Mouse (Mus musculus) left cerebral cortex, adult 18-20 months (tissue): ENCODE results near the gene Gm42906. TPM values are rescaled to one million over a fixed set of nuclear protein-coding genes. Genes with fewer than 3 reads are reported as not detected.

Experiments used
- DNase-seq, 2 experiments: peaks; one replicate each; pipeline ENCODE4 v3.0.0; 2021 to 2022; ENCODE audit warnings: low spot score in 2 of 2, mixed read lengths in 1 of 2
- total RNA-seq, 2 experiments: library from RNA; stranded (reverse); gene quantifications; 2 replicates each; pipeline ENCODE4 v1.2.3; 2021

Gm42906 gene
- total RNA-seq, 2 experiments from 2014 or later = 1.1 TPM; not detected in 1

DNA sequence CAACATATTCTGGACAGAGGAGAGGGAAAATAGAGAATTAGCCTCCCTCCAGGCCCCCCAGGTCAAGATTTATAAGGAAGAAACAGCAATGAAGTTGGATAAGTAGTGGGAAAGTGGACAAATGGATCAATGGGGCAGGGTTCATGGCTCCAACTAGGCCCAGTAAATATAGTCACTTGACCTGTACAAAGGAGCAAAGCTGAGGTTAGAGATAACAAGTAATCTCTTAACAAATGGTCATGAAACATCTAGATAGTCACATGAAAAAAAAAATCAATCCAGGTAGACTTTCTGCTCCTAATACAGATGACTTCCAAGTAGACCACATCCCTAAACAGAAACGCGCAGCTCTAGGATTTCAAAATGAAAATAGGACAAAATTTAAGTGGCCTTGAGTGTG lies 350.0 kb downstream of the Gm42906 start:
- DNase-seq = no peak

DNA sequence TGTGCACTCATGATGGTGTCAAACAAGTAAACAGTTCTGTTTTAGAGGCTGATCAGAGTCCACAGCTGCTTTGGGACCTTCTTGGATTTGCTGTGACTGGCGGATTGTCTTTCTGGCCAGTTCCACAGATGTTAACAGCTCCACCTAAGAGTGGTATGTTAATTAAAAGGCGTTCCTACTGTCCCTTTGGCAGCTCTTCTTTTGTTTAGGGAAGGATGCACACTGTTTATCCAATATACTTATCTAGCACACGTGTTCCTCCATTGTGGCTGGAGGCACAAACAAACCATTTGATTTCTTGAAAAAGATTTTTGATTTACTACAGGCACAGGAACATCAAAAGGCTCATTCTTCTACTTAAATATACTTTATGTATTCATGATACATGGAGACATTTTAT lies 351.0 kb downstream of the Gm42906 start:
- DNase-seq = no peak

DNA sequence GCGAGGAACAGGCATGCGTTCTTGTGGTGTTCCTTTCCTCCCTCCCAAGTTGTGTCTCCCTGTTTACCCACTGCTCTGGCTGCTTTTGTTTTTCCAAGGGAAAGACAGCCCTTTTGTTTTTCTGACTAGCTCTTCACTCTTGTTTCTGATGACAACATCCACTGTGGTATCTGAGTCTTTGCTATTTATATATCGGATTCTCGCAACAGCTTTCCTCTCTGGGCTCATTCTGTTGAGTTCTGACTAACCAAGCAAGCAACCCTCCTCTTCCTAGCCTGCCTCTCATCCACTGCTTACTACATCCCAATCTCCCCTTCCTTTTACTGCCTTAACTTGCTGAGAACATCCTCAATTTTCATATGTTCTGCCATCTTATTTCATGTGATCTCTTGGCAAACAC lies 353.7 kb downstream of the Gm42906 start:
- DNase-seq = no peak

DNA sequence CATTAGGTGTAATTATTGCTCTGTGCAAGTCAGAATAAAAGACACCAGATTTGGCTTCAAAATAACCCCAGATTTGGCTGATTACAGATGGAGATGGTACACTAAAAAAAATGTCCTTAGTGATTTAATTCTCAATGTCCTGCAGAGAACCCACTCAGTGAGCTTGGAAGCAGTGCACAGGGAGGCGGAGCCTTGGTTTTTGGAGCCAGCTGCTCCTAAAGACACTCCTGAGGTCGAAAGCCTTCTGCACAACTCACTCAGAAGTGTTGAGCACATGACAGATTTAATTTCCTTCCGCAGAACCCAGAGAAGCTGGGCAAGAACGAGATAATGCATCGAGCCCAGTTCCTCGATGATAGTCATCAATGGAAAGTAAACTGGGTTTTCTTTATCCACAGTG lies 356.5 kb downstream of the Gm42906 start:
- DNase-seq = no peak

DNA sequence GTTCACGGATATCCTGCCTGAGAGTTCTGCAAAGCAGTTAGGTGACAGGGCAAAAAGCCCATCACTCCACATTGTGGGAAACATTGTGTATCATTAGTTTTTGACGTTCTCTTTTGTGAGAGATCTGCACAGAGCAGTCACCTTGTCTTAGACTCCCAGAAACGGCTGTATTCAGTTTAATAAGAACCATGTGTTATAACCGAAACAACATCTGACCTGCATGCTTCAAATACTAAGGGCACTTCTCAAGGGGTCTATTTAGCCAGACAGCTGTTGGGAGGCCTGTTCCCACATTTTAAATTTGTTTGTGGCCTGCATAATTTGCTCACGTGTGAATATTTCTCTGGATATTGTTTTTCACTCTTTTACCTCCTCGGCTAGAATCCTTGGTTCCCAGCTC lies 357.1 kb downstream of the Gm42906 start:
- DNase-seq = no peak

DNA sequence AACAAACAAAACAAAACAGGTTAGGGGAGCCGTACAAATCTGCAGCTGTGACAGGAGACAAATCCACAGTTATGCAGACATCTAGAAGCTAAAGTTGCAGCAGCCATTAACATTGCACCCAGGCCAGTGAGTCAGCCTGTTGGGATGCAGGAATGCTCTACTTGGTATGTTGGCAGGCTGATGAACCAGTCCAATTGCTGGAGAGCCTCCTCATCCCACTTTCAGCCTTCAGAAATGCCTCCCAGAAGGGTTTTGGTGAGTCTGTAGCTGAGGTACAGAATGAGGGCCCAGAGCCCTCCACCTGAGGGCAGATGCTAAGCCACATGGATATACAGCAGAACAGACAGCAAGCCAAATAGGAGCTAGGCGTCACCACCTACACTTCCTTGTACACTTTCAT lies 358.4 kb downstream of the Gm42906 start:
- peak in 1 of 2 experiments; percentile 29 for DNase-seq

DNA sequence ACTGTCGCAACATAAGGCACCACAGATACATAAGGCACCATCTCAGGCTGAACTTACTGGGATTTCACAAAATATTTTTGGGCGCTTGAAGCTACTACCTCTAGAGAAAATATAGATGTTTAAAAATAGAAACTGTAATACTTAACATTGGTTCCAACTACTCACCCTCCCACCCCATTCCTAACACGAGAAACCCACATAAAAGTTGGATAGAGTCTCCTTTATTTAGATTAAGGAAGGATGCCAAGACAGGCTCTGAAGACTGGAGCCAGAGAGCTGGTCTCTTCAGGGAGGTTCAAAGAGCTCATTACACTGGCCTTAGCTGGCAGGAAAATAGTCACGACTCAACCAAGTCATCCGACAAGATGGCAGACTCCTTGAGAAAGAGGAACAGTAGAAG lies 361.9 kb downstream of the Gm42906 start:
- no peak for DNase-seq

DNA sequence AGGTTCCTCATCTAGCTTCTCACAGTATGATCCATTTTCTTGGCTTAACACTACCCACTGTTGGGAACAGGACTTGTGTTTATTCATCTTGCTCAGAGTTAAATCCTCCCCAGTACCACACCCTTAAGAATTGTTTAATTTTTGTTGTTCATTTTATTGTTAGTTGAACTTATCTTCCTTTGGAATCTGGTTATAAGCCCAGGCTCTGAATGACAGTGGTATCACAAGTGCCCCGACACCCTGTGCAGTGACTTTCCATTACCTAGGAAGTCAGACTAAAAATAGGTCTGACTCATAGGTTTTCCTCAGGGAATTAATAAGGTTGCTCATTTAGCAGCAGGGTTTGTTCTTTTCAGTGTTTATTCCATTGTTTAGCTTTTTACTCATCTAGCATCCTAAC lies 362.7 kb downstream of the Gm42906 start:
- no peak for DNase-seq

DNA sequence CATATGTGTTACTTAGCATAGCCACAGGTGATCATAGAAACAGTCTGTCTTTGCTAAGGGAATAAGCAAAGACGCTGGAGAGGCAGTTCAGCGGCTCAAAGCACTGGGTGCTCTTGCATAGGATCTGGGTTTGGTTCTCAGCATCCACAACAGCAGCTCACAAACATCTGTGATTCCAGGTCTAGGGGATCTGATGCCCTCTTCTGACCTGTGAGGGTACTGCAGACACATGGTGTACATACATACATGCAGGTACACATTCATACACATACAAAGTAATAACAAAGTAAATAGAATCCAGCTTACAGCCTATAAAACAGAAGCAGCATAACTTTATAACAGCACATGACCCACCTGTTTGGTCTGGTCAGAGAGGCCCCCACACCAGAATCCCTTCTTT lies 366.0 kb downstream of the Gm42906 start:
- DNase-seq = no peak

DNA sequence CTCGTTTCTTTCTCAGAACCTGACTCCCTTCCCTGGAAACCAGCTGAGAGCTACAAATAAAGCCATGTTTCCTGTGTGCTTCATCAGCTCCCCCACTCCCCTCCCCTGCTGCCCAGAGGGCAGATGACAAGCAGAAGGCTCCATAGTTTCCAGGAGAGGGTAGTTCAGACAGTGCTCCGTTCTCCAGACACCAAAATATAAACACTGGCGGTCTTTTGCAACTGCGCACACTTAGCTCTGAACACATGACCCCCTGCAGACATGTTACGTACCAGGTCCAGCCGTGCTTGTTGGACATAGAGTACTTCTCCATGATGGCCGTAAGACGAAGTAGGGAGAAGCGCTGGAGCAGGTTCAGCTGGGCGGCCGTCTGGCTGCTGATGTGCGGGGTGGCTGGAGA lies 367.5 kb downstream of the Gm42906 start:
- DNase-seq = no peak

DNA sequence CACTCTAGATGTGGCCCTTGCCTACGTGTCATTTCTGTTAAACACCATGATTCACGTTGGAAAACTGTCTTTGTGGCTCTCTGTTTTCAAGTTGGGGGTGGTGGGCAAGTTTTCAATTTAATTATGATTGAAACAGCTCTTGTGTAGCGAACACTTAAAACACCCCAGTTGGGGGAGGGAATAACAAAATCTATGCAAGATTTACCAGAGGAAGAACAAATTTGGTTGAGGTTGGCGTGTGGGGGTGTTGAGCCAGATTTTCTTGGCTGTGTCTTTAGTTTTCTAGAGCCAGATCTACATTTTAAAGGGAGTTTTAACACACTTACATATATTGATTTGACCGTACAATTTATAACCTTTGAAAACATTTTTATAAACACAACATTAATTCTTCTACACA lies 368.2 kb downstream of the Gm42906 start:
- peak; percentile 47 to 69 for DNase-seq

DNA sequence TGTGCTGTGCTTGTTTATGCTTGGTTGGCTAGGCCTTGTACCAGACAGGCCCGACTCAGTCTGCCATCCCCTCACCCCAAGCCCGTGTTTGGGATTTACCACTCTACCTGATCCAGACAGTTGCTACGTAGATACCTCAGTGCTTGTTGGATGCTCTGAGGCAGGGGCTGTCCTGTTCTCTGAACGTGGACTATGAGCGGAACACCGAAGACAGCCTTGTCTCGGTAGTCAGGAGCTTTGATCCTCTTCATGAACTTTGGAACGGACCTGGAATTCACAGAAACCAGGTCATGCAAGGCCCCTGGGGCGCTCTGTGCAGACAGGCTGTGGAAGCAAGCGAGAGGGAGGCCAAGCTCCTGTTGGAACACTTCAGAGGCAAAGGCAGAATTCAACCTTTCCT lies 368.6 kb downstream of the Gm42906 start:
- no peak for DNase-seq

DNA sequence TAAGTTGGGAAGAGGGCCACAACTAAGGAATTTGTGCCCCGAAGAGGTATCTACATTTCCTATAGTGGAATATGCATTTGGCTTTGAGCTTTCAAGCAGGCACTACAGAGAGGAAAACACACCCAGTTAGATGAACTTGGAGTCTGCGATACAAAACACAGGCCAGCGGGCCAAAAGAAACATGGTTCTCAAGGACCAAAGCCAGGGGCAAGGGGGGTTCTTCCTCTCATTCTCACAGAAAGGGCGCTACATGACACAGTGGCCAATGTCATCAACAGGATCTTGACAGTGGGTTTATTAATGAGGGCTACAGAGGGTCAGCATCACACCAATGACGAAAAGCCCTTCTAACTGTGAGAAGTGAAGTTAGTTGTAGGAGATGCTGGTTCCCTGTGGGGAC lies 370.2 kb downstream of the Gm42906 start:
- no peak for DNase-seq

DNA sequence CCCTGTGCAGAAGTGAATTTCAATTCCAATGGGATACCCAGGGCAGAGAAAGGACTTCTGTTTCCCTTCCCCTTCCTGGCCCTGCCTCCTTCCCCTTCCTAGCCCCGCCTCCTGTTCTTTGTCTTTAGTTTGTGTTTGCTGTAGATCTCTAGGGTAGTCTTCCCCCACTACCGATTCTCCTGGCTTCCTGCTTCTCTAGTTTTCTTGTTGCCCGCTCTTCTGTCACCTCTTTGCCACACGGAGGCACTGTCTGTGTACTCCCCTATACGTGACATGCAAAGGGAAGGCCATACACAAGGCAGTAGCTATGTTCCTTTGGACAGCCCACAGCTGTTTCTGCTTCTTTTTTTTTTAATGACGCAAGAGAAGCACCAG lies 371.1 kb downstream of the Gm42906 start:
- DNase-seq = no peak

DNA sequence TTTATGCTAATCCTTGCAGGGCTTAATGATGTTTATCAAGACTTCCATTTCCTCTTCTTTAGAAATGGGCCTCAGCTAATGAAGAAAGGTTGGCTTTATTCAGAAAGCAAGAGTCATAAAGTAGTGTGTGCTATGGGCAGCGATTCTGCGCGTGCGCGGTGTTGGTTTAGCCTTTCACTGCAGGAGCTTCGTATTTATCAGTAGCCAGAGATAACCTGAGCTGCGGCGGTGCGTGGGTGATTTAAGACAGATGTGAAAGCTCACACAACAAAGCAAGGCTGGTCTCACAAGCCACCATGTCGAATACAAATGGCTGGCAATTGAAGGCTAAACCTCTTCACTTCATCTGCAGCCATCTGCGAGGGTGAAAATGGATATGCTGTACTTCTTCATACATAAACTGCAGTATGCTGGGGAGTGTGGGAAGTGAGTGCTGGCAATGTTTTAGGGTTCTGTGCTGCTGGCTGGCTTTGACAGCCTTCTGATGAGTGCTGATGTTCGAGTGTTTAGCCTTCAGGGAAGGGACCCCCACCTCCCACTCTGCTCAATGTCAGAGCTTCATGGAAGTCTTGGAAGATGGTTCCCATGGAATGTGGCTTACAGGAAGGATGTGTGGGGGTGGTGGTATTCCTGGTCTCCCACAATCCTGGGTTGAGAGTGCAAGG lies 371.6 kb downstream of the Gm42906 start:
- peak in 1 of 2 experiments; percentile 51 for DNase-seq

DNA sequence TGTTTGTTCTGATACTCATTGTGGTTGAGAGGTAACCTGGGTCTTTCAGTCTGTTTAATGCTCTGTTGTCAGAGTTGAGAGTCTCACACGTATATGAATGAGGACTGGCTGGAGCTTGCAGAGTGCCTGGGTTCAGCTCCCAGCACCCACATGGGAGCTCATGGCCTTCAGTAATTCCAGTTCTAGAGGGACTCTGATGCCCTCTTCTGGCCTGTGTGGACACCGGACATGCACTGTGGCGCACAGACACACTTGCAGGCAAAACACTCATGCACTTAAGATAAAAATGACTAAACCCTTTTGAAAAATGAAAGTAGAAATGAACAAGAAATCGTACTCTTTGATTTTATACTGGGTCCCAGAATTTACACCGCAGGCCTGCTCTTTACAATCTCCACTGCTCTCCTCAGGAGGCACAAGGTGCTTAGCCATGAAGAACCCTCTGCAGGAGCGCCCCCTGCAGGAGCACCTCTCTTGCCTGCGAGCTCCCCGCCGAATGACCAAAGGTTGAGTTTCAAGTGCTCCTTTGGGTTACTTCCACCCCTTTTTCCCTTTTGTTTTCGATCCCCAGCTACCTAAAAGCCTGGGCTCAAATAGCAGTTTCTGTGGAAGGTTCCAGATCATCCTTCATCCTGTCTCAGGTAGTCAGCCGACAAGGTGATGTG lies 372.4 kb downstream of the Gm42906 start:
- DNase-seq = no peak

DNA sequence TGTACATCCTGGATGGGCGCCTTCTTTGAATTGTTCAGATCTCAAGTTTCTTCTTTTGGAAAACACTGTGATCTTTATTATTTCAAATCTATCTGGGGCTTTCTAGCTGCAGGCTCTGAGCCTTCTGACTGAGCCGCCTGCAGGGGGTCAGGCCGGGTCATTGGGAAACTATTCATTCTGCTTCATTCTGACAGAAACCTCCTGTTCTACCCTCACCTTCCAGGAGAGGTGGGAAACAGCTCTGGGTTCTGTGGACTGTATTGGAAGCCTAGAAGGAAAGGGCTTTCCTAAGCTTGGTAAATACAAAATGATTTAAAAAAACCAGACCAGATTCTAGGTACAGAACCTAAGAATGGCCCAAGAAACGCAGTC lies 373.2 kb downstream of the Gm42906 start:
- no peak for DNase-seq

DNA sequence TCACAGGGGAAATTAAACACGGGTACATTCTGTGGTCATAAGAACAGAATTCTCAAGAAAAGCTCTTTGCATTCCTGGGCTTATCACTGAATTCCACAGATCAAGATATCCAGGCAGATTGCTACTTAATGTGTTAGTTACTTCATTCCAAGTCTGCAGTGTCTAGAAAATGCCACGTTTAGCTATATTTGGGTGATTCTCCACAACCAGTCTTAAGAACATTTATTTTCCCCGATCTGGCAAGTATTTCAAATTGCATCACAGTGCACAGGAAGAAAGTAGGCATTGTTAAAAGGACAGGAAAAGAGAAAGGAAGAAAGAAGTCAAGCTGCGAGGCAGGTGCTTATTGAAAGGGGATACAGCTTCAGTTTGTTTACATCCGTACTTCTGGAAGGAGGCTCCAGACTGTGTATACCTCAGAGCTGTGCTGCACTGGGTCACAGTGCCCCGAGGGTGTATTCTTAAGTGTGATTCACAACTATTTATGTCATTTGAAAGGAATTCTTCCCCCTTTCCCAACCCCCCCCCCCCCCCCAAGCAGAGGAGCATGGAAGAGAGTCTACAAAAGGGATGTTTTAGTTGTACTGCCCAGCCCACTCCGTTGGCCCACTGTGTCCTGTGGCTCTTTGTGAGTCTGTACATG lies 373.7 kb downstream of the Gm42906 start:
- no peak for DNase-seq

DNA sequence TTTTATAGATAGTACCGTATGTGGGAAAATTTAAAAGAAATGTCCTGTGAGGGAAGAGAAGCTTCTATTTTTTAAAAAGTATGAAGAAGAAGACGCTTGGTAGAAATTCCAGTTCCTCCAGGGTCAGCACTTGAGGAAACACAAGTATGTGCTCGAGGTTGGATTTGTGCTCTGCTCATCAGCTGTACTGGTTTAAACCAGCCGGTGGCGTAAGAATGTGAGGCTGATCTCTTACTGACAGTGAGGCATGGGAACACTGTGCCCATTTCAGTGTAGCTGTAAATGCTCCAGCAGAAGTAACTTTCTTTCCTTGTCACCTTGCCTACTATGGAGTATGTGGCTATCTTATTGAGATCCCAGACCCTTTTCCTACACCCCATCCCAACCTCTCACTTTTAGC lies 374.8 kb downstream of the Gm42906 start:
- no peak for DNase-seq

DNA sequence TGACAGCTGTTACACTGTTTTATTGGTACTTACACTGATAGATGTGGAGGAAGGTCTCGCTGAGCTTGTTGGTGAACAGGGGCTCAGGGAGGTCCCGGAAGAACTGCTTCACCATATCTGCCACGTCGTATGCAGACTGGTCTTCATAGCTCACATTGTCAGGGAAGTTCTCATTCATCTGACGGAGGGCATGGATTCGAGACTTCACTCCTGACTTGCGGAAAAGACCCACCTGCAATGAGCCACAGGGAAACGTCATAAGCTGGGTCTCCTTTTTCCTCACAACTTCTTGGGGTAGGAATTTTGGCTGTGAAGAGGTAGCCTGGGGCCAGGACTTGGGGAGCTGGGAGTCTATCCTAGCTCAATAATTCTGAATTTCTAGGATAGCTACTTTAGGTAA lies 375.6 kb downstream of the Gm42906 start:
- no peak for DNase-seq

DNA sequence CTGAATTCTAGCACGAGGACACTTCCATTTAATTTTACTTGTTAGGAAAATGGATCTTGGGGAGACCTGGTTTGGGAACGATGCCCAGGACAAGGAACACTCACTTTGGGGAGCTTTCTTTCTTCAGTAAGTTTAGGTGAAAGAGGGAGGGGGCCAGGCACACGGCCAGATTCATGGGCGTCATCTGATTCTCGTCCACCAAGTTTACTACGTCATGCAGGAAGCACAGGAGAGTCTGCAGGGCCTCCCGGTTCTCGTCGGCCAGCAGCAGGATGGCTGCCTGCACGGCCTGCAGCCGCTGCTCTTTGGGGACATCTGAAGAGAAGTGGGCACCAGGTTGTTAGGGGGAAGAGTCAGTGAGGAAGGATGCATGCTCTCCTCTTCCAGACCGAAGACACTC lies 380.5 kb downstream of the Gm42906 start:
- no peak for DNase-seq

DNA sequence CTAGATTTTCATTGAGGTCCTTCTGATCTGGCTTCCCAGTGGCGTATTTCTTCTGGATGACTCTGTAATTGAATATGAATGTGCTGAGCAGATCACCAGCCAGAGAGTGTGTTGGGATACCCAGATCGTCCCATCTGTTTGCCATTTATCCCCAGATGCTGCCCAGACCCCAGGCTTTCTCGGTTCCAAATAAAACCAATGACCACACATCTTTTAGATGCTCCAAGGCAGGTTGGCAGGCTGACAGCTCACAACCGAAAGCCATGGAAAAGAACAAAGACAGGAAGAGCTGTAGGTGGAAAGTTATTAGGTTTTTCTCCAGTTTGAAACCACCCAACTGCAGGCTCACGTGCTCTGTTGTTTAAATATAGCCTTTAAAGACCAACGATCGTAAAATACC lies 381.0 kb downstream of the Gm42906 start:
- no peak for DNase-seq

DNA sequence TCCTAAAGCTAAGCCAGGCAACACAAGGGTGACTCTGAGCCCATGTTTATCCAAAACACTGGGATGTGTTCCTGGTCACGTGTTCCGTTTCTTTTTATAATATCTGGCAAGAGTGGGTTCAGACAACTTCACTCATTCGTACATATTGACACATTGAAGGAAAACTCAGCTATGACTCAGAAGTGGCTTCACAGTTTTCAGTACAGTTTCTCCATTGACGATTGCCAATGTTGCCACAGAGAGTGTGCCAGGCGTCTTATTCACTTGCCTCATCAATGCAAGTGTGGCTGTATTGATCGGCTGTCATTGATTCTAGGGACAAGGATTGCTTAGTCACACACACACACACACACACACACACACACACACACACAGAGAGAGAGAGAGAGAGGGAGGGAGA lies 381.8 kb downstream of the Gm42906 start:
- no peak for DNase-seq
